Mouse (Mus musculus): Measurements from ENCODE around the gene Kif21b. TPM values are rescaled to one million over a fixed set of nuclear protein-coding genes. Genes with fewer than 3 reads are reported as not detected.

Gene Kif21b
- polyA plus RNA-seq (2015; fragmentation: Illumina TruSeq; extraction: RNeasy Lipid Tissue Mini Kit (QIAGEN cat#74804); ENCODE audit: insufficient read depth, low read depth, low replicate concordance) = 0.61 TPM

GRCm38 (mm10) chr1:136130951-136131558 lies at the start of gene Kif21b:
Kif21b (plus strand) TSS chr1:136131389.

GRCm38 (mm10) chr1:136212803-136213202 lies 81.6 kb downstream of the Kif21b start, which contains the start of gene Mroh3:
Mroh3 (minus strand) TSS chr1:136212828.

Other genes with a start within 250 kb of the Kif21b start
- not detected for gene Pkp1, start 212.2 kb upstream of the Kif21b start, polyA plus RNA-seq (2015; fragmentation: Illumina TruSeq; extraction: RNeasy Lipid Tissue Mini Kit (QIAGEN cat#74804); ENCODE audit: insufficient read depth, low read depth, low replicate concordance)
- not detected for gene Igfn1, start 125.0 kb upstream of the Kif21b start, polyA plus RNA-seq (2015; fragmentation: Illumina TruSeq; extraction: RNeasy Lipid Tissue Mini Kit (QIAGEN cat#74804); ENCODE audit: insufficient read depth, low read depth, low replicate concordance)
- gene Tmem9, start 123.2 kb upstream of the Kif21b start, polyA plus RNA-seq (2015; fragmentation: Illumina TruSeq; extraction: RNeasy Lipid Tissue Mini Kit (QIAGEN cat#74804); ENCODE audit: insufficient read depth, low read depth, low replicate concordance) = 10.8 TPM
- not detected for gene Ascl5, start 80.6 kb upstream of the Kif21b start, polyA plus RNA-seq (2015; fragmentation: Illumina TruSeq; extraction: RNeasy Lipid Tissue Mini Kit (QIAGEN cat#74804); ENCODE audit: insufficient read depth, low read depth, low replicate concordance)
- not detected for gene Cacna1s, start 78.6 kb upstream of the Kif21b start, polyA plus RNA-seq (2015; fragmentation: Illumina TruSeq; extraction: RNeasy Lipid Tissue Mini Kit (QIAGEN cat#74804); ENCODE audit: insufficient read depth, low read depth, low replicate concordance)
- not detected for gene Mroh3, start 81.4 kb downstream of the Kif21b start, polyA plus RNA-seq (2015; fragmentation: Illumina TruSeq; extraction: RNeasy Lipid Tissue Mini Kit (QIAGEN cat#74804); ENCODE audit: insufficient read depth, low read depth, low replicate concordance)
- 2.9 TPM for gene Inava, start 102.9 kb downstream of the Kif21b start, polyA plus RNA-seq (2015; fragmentation: Illumina TruSeq; extraction: RNeasy Lipid Tissue Mini Kit (QIAGEN cat#74804); ENCODE audit: insufficient read depth, low read depth, low replicate concordance)
- not detected for gene Gpr25, start 129.5 kb downstream of the Kif21b start, polyA plus RNA-seq (2015; fragmentation: Illumina TruSeq; extraction: RNeasy Lipid Tissue Mini Kit (QIAGEN cat#74804); ENCODE audit: insufficient read depth, low read depth, low replicate concordance)
- 4.8 TPM for gene Camsap2, start 214.7 kb downstream of the Kif21b start, polyA plus RNA-seq (2015; fragmentation: Illumina TruSeq; extraction: RNeasy Lipid Tissue Mini Kit (QIAGEN cat#74804); ENCODE audit: insufficient read depth, low read depth, low replicate concordance)